Mouse (Mus musculus) lung, adult 2 months (tissue): Measurements from ENCODE around the gene Xpr1.

Experiments used
- CTCF ChIP-seq: fragments of 200-500 bp; IDR thresholded peaks from 2 replicates; pipeline ENCODE4 v1.5.1; 2011; ENCODE audit warnings: mild to moderate bottlenecking, low read length, control low read depth; ENCODE audit not compliant: insufficient read depth
- POLR2A ChIP-seq: fragments of 200-500 bp; IDR thresholded peaks from 2 replicates; pipeline ENCODE4 v1.6.1; 2011; ENCODE audit warnings: low read depth, mild to moderate bottlenecking, control low read depth, low read length, borderline replicate concordance; ENCODE audit errors: extremely low read depth

- TF ChIP-seq CTCF (no peak), POLR2A (no peak)
Measured at GRCm38 (mm10) chr1:155381931-155382330, 35.3 kb downstream of the Xpr1 start.
